Mouse (Mus musculus): Measurements from ENCODE around the gene Polr2a.

DNA sequence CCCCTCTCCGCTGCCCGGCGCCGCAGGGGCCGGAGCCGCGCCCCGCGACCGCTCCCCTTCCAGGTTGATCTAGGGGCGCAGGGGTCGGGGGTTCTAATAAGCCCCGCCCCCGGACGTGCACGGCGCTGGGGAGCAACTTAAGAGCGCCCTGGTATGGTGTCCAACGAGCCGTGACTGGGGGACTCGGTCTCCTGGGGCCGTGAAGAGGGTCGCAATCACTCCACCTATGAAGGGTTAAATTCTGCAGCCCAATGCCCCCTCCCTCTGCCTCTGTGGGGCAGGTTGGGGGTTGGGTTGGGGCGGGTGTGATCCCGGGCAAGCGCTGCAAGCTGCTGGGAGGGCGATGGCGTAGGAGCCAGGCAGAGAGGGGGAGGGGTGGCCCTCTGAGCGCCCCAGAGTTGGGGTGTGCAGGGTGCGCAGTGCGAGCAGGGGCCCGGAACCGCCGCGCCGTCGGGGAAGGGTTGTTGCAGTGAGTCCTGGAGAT is 7.7 kb upstream of the Polr2a start:
- TF ChIP-seq CTCF (IDR thresholded peaks at IDR 0.05; ENCODE audit: control insufficient read depth, insufficient read depth, insufficient read length) (no peak), USF1 (IDR thresholded peaks at IDR 0.05; ENCODE audit: low read depth) (no peak), MYOG (IDR thresholded peaks at IDR 0.05; ENCODE audit: control insufficient read depth, extremely low read depth, insufficient read length) (no peak), MAX (IDR thresholded peaks at IDR 0.05) (no peak), MYOD1 (IDR thresholded peaks at IDR 0.05; ENCODE audit: control insufficient read depth, insufficient read length, low read depth) (no peak)
